11 mouse cellular contexts compared by ENCODE assay signal in genomic region chr7:75656297-75656852, GRCm38 (mm10).
DNase-seq lines count a peak whose midpoint lies in the region; ATAC-seq and TF ChIP-seq lines count a peak whose summit lies in the region.
"Had no signal": no experiment of that assay in that cellular context is flagged by ENCODE, and none has a peak within 500 bp of the region (broad histone marks: within the 10 kb centered on the region; RNA-seq: fewer than 3 reads in every experiment).

No protein-coding gene starts in this region.

- H3K4me1 ChIP-seq in thymus, adult 2 months (replicated peaks; ENCODE audit: control insufficient read depth, insufficient read depth, low read length) = peaks cover 2% of the 10 kb centered on the region; the same call in 1 of the 2 replicates
- peaks cover 48% of the 10 kb centered on the region for H3K4me1 ChIP-seq in liver, embryonic 12.5 days

- H3K4me2 ChIP-seq in liver, embryonic 12.5 days = peak overlapping the region; percentile 79
- H3K4me2 ChIP-seq: kidney, embryonic 15.5 days had no signal

- TF ChIP-seq CTCF in gastrocnemius, adult 2 months (IDR thresholded peaks at IDR 0.05) = no peak
- no peak for TF ChIP-seq CTCF in thymus, adult 2 months (IDR thresholded peaks at IDR 0.05; ENCODE audit: borderline replicate concordance, control insufficient read depth, extremely low read depth, insufficient read depth, low read length, poor library complexity)

- peak; percentile 89 for ATAC-seq in liver, embryonic 12.5 days
- ATAC-seq: forebrain, embryonic 14.5 days had no signal

- no peaks in the 10 kb centered on the region for H3K36me3 ChIP-seq in thymus, adult 2 months (ENCODE audit: control insufficient read depth, insufficient read depth, low read length)
- H3K36me3 ChIP-seq in liver, embryonic 12.5 days = 0 out of 2 replicates have a peak, but pooled peaks cover 2% of the 10 kb centered on the region
- H3K36me3 ChIP-seq in splenic B cell, adult 2 months (ENCODE audit: control insufficient read depth, insufficient read depth, low read length, poor library complexity, severe bottlenecking) = no peaks in the 10 kb centered on the region
- H3K36me3 ChIP-seq: heart, embryonic 13.5 days; kidney, embryonic 15.5 days had no signal

- WGBS in thymus, adult 2 months = 7% methylated on average over 9 of the region's 9 CpGs
- WGBS in liver, embryonic 12.5 days (ENCODE audit: insufficient replicate concordance) = 19% methylated on average over 9 of the region's 9 CpGs

- H3K9ac ChIP-seq in liver, embryonic 12.5 days = peak overlapping the region; percentile 57
- H3K9ac ChIP-seq: kidney, embryonic 15.5 days had no signal

- H3K27ac ChIP-seq in gastrocnemius, adult 2 months = peak overlapping the region; percentile 80
- no peak overlapping the region; the same call in 1 of the 2 replicates for H3K27ac ChIP-seq in thymus, adult 2 months (ENCODE audit: control insufficient read depth, insufficient read depth, low read length)
- peak overlapping the region; percentile 85 for H3K27ac ChIP-seq in liver, embryonic 12.5 days
- H3K27ac ChIP-seq: heart, embryonic 13.5 days; kidney, embryonic 15.5 days had no signal

- DNase-seq in gastrocnemius, adult 2 months = no peak
- no peak for DNase-seq in gastrocnemius, postnatal 14 days
- peak; percentile 25 for DNase-seq in thymus, postnatal 14 days
- no peak for DNase-seq in thymus, adult 2 months
- DNase-seq in splenic B cell, adult 2 months (ENCODE audit: low read depth, low spot score) = peak; percentile 61
- DNase-seq in cerebellum, adult 9-11 months = no peak
- DNase-seq in urinary bladder, postnatal 14 days (ENCODE audit: low spot score) = no peak

- no peaks in the 10 kb centered on the region for H3K27me3 ChIP-seq in thymus, adult 2 months (ENCODE audit: control insufficient read depth, insufficient read depth, low read length)
- no peaks in the 10 kb centered on the region for H3K27me3 ChIP-seq in liver, embryonic 12.5 days (replicated peaks)
- no peaks in the 10 kb centered on the region for H3K27me3 ChIP-seq in splenic B cell, adult 2 months (ENCODE audit: control insufficient read depth, insufficient read depth, low read length, poor library complexity, severe bottlenecking)
- H3K27me3 ChIP-seq: heart, embryonic 13.5 days; kidney, embryonic 15.5 days had no signal

- H3K4me3 ChIP-seq in gastrocnemius, adult 2 months = peak overlapping the region; percentile 69
- no peak overlapping the region for H3K4me3 ChIP-seq in thymus, adult 2 months (ENCODE audit: control insufficient read depth, insufficient read depth, low read length)
- peak overlapping the region; percentile 61 for H3K4me3 ChIP-seq in liver, embryonic 12.5 days
- H3K4me3 ChIP-seq: heart, embryonic 13.5 days; kidney, embryonic 15.5 days had no signal

- TF ChIP-seq POLR2A in thymus, adult 2 months (IDR thresholded peaks at IDR 0.05; ENCODE audit: control insufficient read depth, extremely low read depth, insufficient read depth, low read length, poor library complexity) = no peak

- H3K9me3 ChIP-seq in liver, embryonic 12.5 days (replicated peaks) = no peaks in the 10 kb centered on the region
- H3K9me3 ChIP-seq: heart, embryonic 13.5 days; kidney, embryonic 15.5 days had no signal

- intact Hi-C loops in gastrocnemius, adult 2 months (cut with DNase I) = no loop called here
- intact Hi-C loops in gastrocnemius, postnatal 14 days (cut with DNase I; ENCODE audit: low total_unique reads) = no loop called here

Comparison
In these comparisons a context has a peak if more than half of its experiments do, and no peak if none do; other contexts are left out.
1. DNase-seq: peak in thymus, postnatal 14 days (single experiment) and splenic B cell, adult 2 months (single experiment); none in gastrocnemius, adult 2 months (single experiment), gastrocnemius, postnatal 14 days (single experiment), thymus, adult 2 months (single experiment), cerebellum, adult 9-11 months (single experiment) and urinary bladder, postnatal 14 days (single experiment).